Mouse (Mus musculus): ENCODE measurements around the gene Cep135.

Gene Cep135

DNA sequence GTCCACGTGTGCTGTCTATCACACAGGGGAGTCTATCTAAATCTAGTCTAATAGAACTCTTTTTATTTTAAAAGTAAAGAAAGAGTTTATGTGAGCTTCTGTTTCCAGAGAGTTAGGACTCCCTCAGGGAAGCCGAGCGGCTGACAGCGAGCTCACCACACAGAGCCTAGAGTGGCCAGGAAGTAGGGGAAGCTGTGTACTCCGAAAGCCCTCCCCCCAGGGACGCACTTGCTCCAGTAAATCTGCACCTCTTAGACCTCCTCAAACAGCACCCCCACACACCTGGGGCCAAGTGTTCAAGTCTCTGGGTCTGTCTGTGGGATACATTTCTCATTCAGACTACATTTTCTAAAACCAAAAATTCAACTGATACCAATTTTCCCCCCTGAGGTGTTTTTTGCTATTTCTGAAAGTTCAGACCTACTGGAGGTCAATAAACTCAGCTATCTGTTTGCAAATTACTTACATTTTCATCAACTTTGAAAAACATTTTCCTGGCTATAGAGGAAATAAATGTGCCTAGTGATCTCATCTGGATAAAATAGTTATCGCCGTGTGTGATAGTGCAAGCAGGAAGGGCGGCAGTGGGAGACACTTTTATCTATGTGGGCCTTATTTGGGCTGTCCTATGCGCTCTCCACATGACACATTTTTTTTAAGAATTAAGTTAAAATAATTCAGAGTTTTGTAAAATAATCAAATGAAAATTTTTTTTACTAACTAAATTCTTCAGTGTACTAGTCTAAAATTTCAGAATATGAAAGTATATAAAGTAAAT is 56.8 kb downstream of the Cep135 start:
- DNase-seq (ENCODE audit: low read depth) = no peak

DNA sequence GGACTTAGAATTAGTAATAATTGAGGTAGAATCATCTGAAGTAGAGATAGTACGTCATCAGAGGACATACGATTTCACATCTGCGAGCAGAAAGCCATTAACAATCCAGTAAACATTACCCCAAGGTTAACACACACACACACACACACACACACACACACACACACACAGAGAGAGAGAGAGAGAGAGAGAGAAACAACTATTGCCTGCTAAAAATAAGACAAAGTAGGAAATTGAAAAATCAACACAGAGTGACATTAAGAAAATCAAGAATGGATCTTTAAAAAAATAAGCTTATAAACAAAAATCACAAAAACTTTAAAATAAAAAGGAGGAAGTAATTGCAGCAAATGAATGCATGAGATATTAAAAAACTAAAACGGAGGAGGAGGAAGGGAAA is 61.4 kb downstream of the Cep135 start:
- DNase-seq (ENCODE audit: low read depth) = no peak

DNA sequence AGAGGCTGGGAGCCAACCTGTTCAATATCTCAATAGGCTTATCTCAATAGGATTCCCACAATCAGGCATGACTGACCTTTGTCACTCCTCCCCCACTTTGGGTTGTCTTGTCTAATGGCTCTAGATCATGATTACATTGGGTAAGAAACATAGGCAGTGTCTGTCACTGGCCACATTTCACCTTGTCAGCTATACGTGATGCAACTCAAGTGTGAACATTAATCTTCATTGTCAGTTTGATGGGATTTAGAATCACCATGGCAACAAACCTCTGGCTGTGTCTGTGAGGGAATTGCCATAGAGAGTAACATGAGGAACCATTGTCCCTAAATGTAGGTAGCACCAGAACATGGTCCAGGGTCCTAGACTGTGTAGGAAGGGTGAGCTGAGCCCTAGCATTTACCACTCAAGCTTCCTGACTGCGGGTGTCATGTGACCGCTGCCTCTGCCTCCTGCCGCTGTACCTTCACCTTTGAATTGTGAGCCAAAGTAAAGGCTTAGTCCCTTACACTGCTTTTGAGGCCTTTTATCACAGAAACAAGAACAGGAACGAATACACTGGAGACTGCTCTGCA is 62.7 kb downstream of the Cep135 start:
- DNase-seq (ENCODE audit: low read depth) = no peak

DNA sequence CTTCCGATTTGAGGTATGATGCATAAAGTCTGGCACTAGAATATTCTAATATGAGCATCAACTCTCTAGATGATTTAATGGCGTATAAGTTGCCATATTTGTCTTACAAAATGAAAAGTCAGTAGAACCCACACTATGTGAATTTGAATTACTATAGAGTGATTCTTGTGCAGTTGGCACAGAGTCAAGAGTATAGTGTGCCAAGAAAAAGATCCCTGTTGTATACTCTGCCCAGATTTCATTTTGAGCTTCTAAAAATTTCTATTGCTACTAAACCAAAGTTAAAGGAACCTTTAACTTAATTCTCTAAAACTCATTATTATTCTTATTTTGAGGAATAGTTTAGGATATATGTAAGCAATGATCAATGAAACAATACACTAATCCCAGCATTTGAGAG is 67.7 kb downstream of the Cep135 start, which contains the start of gene C530008M17Rik:
Gene C530008M17Rik, plus strand, starts transcription at position 301 of the 400 bp plus-strand sequence.
- DNase-seq (ENCODE audit: low read depth) = no peak

DNA sequence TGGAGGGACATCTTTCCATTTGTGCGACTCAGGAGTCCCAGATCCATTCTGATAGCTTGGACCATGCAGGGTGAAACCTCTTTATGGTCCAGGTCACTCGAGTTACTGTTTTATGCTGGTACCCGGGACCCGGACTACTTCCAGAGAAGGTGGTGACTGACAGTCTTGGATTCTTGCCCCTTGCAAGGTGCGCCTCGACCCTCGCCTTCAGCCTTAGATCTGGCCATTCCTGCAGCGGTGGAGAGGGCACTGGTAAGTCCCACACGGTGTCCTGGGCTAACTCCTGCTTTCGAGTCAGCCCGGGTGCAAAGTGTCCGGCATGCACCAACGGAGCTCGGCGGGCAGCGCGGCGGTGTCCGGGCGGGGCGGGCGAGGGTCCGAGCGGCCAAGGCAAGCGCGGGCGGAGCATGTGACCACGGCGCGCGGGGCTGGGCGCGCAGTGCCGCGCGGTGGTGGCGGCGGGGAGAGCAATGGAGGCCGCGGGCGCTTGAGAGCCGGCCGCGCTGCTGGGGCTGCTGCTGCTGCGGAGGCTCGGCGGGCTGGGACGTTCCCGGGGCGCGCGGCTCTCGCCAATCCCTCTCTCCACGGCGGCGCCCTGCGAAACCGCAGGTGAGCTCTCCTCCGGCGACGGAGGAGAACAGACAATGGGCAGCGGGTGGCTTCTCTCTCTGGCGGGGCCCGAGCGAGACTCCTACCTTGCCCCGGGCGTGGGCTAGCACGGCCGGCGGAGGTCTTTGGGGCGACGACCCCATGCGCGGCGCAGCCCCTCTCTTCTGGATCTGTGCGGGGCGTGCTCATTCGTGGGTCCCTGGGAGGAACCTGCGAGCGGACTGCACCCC is 69.0 kb downstream of the Cep135 start:
- no peak for DNase-seq (ENCODE audit: low read depth)

DNA sequence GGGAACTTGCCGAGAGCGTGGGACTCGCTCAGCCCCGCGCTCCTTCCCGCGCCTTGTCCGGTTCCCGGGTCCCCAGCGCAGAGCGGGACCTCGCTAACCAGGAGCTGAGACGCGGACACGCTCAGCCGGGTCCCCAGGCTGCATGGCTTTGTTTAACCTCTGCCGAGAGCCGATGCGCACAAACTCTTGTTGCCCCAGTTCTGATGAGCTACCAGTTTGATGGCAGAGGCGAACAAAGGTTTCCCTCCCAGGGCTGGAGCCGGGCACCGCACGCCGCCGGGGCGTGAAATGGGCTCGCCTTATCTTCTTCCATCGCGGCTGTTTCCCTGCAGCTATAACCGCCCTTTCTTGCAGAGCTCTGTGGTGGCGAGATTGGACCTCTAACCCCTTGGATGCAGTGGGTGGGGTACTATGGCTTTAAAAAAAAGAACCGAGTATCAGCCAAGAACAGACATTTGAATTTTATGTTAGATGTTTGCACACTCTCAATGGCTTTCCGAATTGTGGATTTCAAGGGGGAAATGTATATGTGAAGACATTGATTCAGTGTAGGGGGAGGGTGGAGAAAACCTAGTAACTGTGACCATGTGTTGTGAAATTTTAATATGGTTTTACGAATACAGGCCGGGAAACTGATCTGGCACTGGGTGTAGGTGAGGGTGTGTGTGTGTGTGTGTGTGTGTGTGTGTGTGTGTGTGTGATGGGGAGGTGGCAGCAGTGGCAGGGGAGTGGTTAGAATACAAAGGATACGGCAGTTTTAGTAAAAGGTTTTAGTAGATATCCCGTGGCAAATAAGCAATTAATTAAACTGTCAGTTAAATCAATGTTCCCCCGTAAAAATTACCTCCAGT is 69.8 kb downstream of the Cep135 start:
- no peak for DNase-seq (ENCODE audit: low read depth)

DNA sequence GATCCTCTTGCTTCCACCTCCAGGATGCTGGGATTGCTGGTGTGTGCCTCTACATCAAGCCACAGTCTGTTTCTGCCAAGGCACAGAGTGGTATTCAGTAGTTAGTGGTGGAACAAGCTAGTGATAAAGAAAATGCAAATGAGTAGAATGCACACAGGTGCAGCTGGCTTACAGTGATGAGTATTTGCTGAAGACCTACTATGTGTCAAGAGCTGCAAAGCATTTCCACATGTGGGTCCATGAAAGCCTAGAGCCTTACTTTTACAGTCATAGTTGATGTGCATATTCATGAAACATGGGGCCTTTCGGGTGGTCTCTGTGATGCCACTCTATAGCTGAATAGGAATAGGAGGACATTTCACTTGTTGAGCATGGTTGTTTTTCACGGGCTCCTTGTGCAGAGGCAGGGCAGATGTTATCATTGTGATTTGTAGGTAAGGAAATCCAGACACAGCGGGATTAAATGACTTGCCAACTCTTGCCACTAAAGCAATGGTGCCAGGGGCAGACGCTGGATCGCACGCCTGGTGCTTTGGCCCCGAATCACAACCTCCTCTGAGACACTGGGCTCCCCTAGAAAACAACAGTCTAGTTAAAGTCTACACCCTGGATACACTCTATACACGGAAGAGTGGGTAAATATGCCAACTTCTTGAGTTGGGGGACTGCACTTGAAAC is 71.6 kb downstream of the Cep135 start:
- no peak for DNase-seq (ENCODE audit: low read depth)

DNA sequence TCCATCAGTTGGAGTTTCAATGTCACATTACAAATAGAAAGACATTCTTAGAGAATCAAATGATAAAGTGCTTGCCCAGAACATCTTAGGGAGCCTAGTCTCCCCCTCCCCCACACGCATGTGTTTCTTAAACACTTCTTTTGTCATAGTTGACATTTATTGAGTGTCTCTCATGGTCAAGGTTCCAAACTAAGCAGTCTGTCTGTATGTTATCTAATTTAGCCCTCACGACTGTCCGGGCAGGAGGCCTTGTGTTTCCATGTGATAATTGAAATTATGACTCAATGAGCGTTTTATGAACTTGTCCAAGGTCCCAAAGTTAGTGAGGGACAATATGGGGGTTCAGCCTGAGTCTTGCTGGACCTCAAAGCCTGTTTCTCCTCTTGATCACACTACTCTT is 72.8 kb downstream of the Cep135 start:
- no peak for DNase-seq (ENCODE audit: low read depth)

DNA sequence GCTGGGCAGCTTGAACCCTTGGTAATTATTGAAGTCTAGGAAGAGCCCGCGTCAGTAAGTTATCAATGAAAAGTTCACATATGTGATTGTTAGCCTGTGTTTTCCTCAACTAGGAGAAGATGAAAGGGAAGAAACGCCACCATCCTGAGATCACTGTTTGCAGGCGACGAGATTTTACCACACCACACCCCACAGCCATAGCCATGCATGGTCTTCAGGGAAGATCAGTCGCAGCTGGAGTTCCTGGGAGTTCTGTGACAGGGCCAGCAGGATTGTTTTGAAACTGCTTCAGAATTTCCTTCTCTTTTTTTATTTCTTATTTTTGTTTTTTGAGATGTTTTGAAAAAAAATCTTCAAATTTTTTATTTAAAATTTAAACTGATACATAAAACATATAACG is 76.4 kb downstream of the Cep135 start:
- DNase-seq (ENCODE audit: low read depth) = no peak

DNA sequence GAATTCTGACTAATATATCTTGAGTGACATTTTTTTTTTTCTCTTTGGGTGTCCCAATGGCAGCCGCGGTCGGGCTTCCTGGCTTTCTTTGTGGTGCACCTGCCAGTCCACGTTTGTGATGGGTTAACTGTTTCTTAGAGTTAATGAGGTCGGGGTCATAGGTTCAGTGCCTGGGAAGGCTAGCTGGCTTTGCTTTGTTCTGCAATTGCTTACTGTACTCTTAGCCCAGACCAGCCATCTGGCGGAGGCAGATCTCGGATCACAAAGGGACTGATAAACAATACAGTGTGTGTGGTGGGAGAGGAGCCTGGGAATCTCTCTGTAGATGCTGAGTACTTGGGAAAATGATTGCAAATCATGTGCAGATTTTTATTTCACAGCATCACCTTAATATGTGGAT is 76.9 kb downstream of the Cep135 start:
- DNase-seq (ENCODE audit: low read depth) = no peak

DNA sequence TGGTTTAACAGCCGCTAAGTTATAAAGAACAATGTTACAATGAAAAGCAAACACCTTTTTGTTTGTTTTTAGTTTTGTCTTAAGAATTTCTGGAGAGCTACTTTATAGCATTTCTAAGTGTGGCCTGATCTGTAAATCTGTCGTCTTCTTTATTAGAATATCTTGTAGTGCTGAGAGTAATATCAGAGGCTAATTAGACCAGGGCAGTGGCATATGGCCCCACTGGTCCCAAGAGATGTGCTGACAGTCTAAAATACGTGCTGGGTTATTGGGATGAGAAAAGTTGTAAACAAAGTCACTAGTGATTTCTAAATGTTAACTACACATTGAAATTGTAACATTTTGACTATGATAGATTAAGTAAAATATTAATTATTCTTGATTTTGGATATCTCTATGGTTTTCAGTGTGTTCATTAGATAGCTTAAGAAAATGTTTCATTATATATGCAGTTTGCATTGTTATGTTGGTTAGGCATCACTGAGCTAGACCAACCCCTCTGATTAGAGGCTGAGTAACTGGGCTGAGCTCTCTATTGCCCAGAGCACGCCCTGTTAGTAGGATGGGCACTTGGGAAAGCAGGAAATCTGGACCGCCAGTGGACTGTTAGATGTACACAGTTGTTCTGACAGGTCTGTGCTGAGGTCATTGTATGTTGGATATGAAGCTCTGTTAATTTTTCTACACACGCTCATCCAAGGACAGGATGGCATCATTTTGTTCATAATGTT is 77.7 kb downstream of the Cep135 start:
- no peak for DNase-seq (ENCODE audit: low read depth)

DNA sequence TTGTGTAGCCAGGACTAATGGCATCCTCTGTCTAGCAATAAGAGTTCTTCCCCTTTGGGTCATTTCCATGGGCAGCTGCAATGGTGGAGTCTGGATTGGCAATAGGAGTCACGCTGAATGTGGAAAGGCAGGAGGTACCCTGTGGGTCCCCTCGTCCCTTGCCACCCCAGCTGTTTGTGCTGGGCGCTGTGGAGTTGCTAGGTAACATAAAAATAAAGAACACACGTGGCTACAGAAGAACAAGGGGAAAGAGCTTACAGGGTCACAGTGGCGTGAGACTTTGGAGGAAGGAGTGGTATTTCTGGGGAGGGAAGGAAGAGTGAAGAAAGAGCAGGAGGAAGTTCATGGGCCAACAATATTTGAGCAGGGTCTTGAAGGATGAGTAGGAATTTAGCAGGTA is 79.6 kb downstream of the Cep135 start:
- no peak for DNase-seq (ENCODE audit: low read depth)

DNA sequence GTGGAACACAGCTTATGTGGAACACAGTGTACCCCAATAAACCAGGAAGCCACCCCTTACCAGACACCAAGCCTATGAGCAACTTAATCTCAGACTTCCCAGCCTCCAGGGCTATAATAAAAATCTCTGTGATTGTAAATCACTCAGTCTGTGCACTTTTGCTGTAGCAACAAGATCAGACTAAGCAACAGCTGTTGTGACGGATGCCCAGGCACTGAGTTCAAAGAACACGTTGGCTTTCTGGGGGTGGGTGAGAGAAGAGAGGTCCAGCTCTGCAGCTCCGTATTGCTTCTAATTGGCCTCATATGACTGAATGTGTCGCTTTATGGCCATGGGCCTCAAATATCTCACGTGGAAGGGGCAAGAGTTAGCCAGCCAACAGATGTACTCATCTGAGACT is 80.0 kb downstream of the Cep135 start:
- no peak for DNase-seq (ENCODE audit: low read depth)

DNA sequence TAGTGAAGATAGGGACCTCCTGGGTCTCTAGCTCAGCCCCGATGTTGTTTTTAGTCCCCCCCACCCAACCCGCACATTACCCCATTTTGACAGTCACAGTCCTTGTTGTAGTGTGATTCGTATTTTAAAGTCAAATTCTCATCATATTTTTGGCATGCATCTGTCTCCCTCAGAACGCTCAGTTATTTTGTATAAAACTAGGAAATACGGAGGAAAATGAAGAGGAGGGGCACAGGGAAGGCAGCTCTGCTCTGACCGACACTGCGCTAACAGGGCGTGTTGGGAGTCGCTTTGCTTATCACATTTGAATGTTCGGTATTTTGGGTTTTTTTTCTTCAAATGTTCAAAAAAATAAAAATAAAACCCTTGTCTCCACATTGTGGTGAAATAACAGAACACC is 81.7 kb downstream of the Cep135 start:
- DNase-seq (ENCODE audit: low read depth) = no peak

DNA sequence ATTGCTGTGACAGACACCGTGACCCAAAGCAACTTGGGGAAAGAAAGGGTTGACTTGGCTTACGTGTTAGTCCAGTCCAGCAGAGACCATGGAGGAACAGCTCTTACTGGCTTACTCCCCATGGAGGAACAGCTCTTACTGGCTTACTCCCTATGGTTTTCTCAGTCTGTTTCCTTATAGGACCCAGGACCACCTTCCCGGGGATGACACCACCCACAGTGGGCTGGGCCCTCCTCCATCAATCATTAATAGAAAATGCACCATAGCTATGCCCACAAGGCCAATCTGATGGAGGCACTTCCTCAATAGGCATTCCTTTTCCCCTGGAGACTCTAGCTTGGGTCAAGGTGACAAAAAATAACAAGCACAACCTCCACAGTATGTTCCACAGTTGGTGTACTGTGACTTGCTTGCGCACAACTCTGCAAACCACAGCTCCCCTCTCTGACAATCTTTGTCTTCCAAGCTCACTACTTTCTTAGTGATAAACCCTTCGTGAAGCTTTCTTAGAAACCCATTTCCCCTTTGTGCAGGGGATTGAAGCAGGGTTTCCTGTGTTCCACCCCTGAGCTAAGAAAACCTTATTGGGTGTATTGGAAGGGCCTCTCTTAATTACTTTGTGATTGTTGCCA is 85.6 kb downstream of the Cep135 start:
- no peak for DNase-seq (ENCODE audit: low read depth)

DNA sequence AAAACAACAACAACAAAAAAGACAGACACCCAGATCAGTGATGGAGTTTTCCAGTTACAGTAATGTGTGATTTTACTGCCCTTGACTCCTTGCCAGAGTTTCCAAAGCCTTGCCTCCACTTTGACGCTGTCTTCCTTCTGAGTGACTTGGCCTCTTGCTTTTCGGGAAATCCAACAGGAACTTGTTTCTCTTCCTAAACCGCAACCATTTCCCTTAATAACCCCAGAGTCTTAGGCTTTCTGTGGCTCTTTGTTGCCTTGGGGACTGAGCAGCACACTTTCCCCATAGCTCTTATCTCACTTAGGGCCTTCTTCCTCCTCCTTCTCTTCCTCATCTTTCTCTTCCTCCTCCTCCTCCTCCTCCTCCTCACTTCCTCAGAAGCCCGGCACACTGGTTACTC is 86.9 kb downstream of the Cep135 start:
- DNase-seq (ENCODE audit: low read depth) = no peak

DNA sequence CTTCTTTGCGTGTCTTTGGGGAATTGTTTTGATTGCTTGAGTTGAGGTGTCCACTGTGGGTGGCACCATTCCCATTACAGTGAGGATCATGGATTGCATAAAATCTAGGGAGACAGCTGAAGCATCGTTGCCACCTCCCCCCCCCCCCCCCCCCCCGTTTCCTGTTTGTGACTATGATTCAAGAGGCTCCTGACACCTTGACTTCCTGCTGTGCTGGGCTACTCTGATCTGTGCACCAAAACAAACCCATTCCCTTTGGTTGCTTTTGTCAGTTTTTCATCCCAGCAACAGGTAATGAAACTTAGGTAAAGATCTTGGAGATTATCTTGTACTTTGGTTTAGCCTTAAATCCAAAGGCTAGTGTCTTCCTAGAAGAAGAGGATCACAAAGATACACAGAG is 92.5 kb downstream of the Cep135 start:
- no peak for DNase-seq (ENCODE audit: low read depth)

DNA sequence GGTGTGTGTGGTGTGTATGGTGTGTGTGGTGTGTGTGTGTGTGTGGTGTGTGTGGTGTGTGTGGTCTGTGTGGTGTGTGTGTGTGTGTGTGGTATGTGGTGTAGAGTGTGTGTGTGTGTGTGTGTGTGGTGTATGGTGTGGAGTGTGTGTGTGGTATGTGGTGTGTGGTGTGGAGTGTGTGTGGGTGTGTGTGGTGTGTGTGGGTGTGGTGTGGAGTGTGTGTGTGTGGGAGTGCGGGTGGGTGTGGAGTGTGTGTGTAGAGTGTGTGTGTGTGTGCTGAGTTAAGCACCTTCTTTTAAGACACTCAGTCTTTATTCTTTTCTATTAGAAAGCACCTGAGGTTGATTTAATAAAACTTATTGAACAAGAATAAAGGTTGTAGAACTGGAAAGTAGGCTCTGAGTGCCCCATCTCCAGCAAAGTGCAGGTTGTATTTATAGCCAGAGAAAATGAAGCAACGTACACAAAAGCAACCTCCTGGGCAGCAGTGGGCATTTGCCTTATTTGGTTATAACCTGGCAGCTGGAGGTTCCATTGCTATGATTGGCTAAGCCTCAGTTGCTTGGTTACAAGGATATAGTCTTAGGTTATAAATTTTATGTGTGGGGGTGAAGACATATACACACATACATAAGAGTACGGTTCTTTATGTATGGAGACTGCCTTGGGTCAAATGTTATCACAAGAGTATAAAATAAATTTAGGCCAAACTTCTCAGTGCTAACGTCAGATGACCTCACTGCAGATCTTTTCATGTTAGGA is 93.6 kb downstream of the Cep135 start:
- no peak for DNase-seq (ENCODE audit: low read depth)

DNA sequence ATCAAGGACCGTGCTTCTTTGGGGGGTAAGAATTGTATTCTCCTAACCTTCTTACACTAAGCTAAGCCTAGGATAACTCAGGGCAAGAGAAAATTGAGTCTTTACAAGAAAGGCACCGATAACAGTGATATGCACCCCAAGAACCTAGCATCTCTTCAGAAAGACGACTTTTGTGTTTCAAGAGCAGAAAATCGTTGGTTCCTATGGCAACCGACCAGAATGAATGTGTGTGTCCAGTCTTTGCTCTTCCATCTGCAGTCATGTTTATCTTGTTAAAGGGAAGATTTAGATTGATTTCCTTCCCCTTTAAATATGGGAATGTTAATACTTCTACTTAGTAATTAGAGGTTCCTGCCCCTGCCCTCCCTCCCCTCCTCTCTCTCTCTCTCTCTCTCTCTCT is 95.0 kb downstream of the Cep135 start:
- DNase-seq (ENCODE audit: low read depth) = no peak

All from fibroblast of lung, adult 2 months (primary cell).